Comparison of ENCODE assay signal across 20 mouse cellular contexts in the genomic region with DNA sequence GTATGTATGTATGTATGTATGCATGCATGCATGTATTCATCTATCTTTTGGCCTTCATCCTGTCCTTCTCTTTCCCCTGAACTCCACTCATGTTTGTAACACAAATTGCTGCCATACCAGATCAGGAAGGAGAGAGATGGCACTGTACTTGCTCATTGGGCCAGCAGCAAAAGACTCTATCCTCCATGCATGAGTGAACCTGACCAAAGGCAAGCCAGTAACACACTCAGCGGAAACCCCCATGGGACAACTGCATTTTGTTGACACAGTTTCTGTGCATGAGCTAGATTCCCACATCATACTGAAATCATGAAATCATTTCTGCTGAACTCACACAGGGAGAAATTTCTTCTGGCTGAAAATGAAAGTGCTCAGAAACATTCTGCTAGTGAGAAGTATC.
"Had no signal": no experiment of that assay in that cellular context is flagged by ENCODE, and none has a peak within 500 bp of the region (broad histone marks: within the 10 kb centered on the region; RNA-seq: fewer than 3 reads in every experiment).

No protein-coding gene starts in this region.

- H3K9me3 ChIP-seq: heart, embryonic 15.5 days; hindbrain, embryonic 13.5 days; hindbrain, embryonic 15.5 days; limb, embryonic 12.5 days; liver, embryonic 13.5 days had no signal

- H3K4me3 ChIP-seq: heart, embryonic 13.5 days; heart, embryonic 15.5 days; hindbrain, embryonic 13.5 days; hindbrain, embryonic 15.5 days; layer of hippocampus, adult 2 months; left cerebral cortex, adult 2 months; limb, embryonic 12.5 days; liver, embryonic 13.5 days had no signal

- H3K27me3 ChIP-seq: heart, embryonic 13.5 days; heart, embryonic 15.5 days; hindbrain, embryonic 13.5 days; hindbrain, embryonic 15.5 days; limb, embryonic 12.5 days; liver, embryonic 13.5 days had no signal

- DNase-seq: gastrocnemius, postnatal 14 days; gastrocnemius, postnatal 36 days; heart, postnatal 14 days; heart, postnatal 36 days; kidney, adult 18-20 months; kidney, adult 8-10 months; kidney, postnatal 10 days; kidney, postnatal 25 days; kidney, postnatal 4 days; liver; liver, embryonic 13.5 days had no signal

- H3K36me3 ChIP-seq: heart, embryonic 13.5 days; heart, embryonic 15.5 days; hindbrain, embryonic 13.5 days; hindbrain, embryonic 15.5 days; limb, embryonic 12.5 days; liver, embryonic 13.5 days had no signal

- ATAC-seq: hindbrain, postnatal 0 days; intestine, postnatal 0 days had no signal

- H3K4me1 ChIP-seq: heart, embryonic 13.5 days; heart, embryonic 15.5 days; hindbrain, embryonic 15.5 days; limb, embryonic 12.5 days; liver, embryonic 13.5 days had no signal

- H3K27ac ChIP-seq: heart, embryonic 13.5 days; heart, embryonic 15.5 days; hindbrain, embryonic 13.5 days; hindbrain, embryonic 15.5 days; hindbrain, postnatal 0 days; layer of hippocampus, adult 2 months; left cerebral cortex, adult 2 months; limb, embryonic 12.5 days; liver, embryonic 13.5 days had no signal
